Mouse (Mus musculus) layer of hippocampus, adult 9-11 months (tissue): ENCODE results near the gene Gucd1.
"Not testable (repeated sequence)": the region's sequence is repeated elsewhere in the genome, so short reads cannot be mapped to it uniquely, and the experiment has no call there.

Experiments
- DNase-seq: peaks from one replicate; pipeline ENCODE4 v3.0.0; 2022

The Gucd1 gene

GRCm38 (mm10) chr10:75458329-75458728 lies 59.4 kb downstream of the Gucd1 start:
- DNase-seq: no peak

GRCm38 (mm10) chr10:75457852-75458251 lies 59.9 kb downstream of the Gucd1 start:
- DNase-seq: no peak

- not testable (repeated sequence) for DNase-seq
Measured at GRCm38 (mm10) chr10:75456061-75456831, 61.5 kb downstream of the Gucd1 start.

GRCm38 (mm10) chr10:75451036-75451786 lies 66.6 kb downstream of the Gucd1 start:
- no peak for DNase-seq

GRCm38 (mm10) chr10:75450331-75450730 lies 67.4 kb downstream of the Gucd1 start:
- DNase-seq: no peak

GRCm38 (mm10) chr10:75448806-75449420 lies 68.9 kb downstream of the Gucd1 start:
- no peak for DNase-seq

- DNase-seq: no peak
Measured at GRCm38 (mm10) chr10:75447489-75447888, 70.3 kb downstream of the Gucd1 start.

GRCm38 (mm10) chr10:75446501-75447083 lies 71.2 kb downstream of the Gucd1 start:
- no peak for DNase-seq

GRCm38 (mm10) chr10:75445030-75445429 lies 72.7 kb downstream of the Gucd1 start:
- DNase-seq: no peak

GRCm38 (mm10) chr10:75444111-75444826 lies 73.5 kb downstream of the Gucd1 start:
- no peak for DNase-seq

GRCm38 (mm10) chr10:75443017-75443416 lies 74.8 kb downstream of the Gucd1 start:
- no peak for DNase-seq

GRCm38 (mm10) chr10:75441800-75442199 lies 76.0 kb downstream of the Gucd1 start:
- no peak for DNase-seq

GRCm38 (mm10) chr10:75440756-75441155 lies 77.0 kb downstream of the Gucd1 start:
- no peak for DNase-seq

- peak; percentile 56 for DNase-seq
Measured at GRCm38 (mm10) chr10:75439211-75439811, 78.5 kb downstream of the Gucd1 start.

- peak; percentile 25 for DNase-seq
Measured at GRCm38 (mm10) chr10:75438132-75438810, 79.5 kb downstream of the Gucd1 start.

- no peak for DNase-seq
Measured at GRCm38 (mm10) chr10:75437284-75437683, 80.5 kb downstream of the Gucd1 start.

- peak; percentile 78 for DNase-seq
Measured at GRCm38 (mm10) chr10:75436604-75437217, 81.1 kb downstream of the Gucd1 start.

GRCm38 (mm10) chr10:75430633-75431032 lies 87.1 kb downstream of the Gucd1 start:
- no peak for DNase-seq

GRCm38 (mm10) chr10:75430147-75430537 lies 87.6 kb downstream of the Gucd1 start:
- DNase-seq: no peak

- peak; percentile 56 for DNase-seq
Measured at GRCm38 (mm10) chr10:75429522-75430146, 88.1 kb downstream of the Gucd1 start.

- DNase-seq: no peak
Measured at GRCm38 (mm10) chr10:75429004-75429380, 88.8 kb downstream of the Gucd1 start.
